Mouse (Mus musculus) kidney, postnatal 0 days (tissue): ENCODE measurements around the gene Mindy4. TPM values are rescaled to one million over a fixed set of nuclear protein-coding genes. Genes with fewer than 3 reads are reported as not detected.

Experiments used
- ATAC-seq: fragments of 200-750 bp; cut with Nextera tagmentation; replicated peaks from 2 replicates; pipeline ENCODE4 v1.8.0; 2017; ENCODE audit warnings: low read depth, moderate number of reproducible peaks, moderate TSS enrichment, moderate library complexity; ENCODE audit not compliant: low FRiP score
- DNase-seq: peaks from one replicate; pipeline ENCODE4 v3.0.0-alpha.2; 2016; ENCODE audit warnings: low spot score
- H3K27ac ChIP-seq: fragments of 300-500 bp; sonication (generic); 2 replicates; pipeline ENCODE4 v1.5.1; 2014; ENCODE audit warnings: mild to moderate bottlenecking
- H3K27me3 ChIP-seq: fragments of 300-500 bp; sonication (generic); 2 replicates; pipeline ENCODE4 v1.6.1; 2014; ENCODE audit warnings: low read length, mixed read lengths; ENCODE audit not compliant: insufficient read depth
- H3K36me3 ChIP-seq: fragments of 300-500 bp; sonication (generic); 2 replicates; pipeline ENCODE4 v1.6.1; 2014; ENCODE audit warnings: low read length, mixed read lengths; ENCODE audit not compliant: insufficient read depth
- H3K4me1 ChIP-seq: fragments of 300-500 bp; sonication (generic); replicated peaks from 2 replicates; pipeline ENCODE4 v1.6.1; 2014; ENCODE audit warnings: antibody characterized with exemption, low read length, mixed read lengths; ENCODE audit not compliant: insufficient read depth
- H3K4me2 ChIP-seq: fragments of 300-500 bp; sonication (generic); 2 replicates; pipeline ENCODE4 v1.6.1; 2014; ENCODE audit warnings: mild to moderate bottlenecking, low read length, moderate library complexity, mixed read lengths
- H3K4me3 ChIP-seq: fragments of 300-500 bp; sonication (generic); replicated peaks from 2 replicates; pipeline ENCODE4 v1.5.1; 2014; ENCODE audit warnings: low read depth, low read length
- H3K9ac ChIP-seq: fragments of 300-500 bp; sonication (generic); 2 replicates; pipeline ENCODE4 v1.6.1; 2014; ENCODE audit warnings: low read depth, low read length
- H3K9me3 ChIP-seq: fragments of 300-500 bp; sonication (generic); replicated peaks from 2 replicates; pipeline ENCODE4 v1.6.1; 2016; ENCODE audit warnings: low read length, inconsistent platforms, mixed read lengths
- CTCF ChIP-seq: IDR thresholded peaks from 2 replicates; pipeline ENCODE4 v1.5.1; 2016; ENCODE audit warnings: antibody characterized with exemption, low read depth, mild to moderate bottlenecking, moderate library complexity
- WGBS: fragments of 180-500 bp; shearing (Covaris S2); extraction: QIAGEN DNeasy Blood & Tissue Kit; methylation state at CpG from one replicate; pipeline ENCODE4 v1.1.7; 2014; 5-methylcytosine and 5-hydroxymethylcytosine counted together
- polyA plus RNA-seq: library from polyadenylated mRNA; unstranded; fragments of >200 nt; fragmentation: Nextera tagmentation; extraction: Ambion mirVana; gene quantifications from 2 replicates; pipeline ENCODE4 v1.2.1, GENCODE M21; 2015

Mindy4 gene
- polyA plus RNA-seq, 1 experiment from 2014 or later = 11.6 TPM

GRCm38 (mm10) chr6:55234636-55235035 lies 31.5 kb downstream of the Mindy4 start:
- 84% methylated on average over 6 of the region's 6 CpGs for WGBS
- 0 out of 2 replicates have a peak, but pooled peaks cover 11% of the 10 kb centered on the region for H3K36me3 ChIP-seq

DNA sequence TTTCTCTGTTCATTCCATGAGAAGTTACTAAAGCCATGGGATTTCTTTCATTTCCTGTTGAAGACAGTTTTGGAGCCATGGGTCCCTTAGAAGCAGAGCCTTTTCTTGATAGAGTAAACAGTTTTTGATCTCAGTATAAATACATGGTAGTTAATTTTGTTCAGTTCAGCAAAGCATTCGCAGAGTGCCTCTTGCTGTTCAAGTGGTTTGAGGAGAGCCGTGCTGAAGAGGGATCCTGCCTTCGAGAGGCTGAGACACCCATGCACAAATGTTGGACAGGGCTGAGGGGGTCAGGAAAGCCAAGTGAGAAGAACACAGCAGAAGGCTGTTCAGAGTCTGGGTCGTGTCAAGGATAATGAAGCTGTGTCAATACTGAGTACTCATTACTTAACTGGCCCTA lies 32.5 kb downstream of the Mindy4 start:
- Histone ChIP-seq H3K4me2 (no peak overlapping the region), H3K27ac (no peak overlapping the region), H3K36me3 (0 out of 2 replicates have a peak, but pooled peaks cover 11% of the 10 kb centered on the region), H3K4me1 (no peaks in the 10 kb centered on the region), H3K9ac (no peak overlapping the region), H3K4me3 (no peak overlapping the region), H3K9me3 (no peaks in the 10 kb centered on the region), H3K27me3 (no peaks in the 10 kb centered on the region)
- no peak for ATAC-seq
- peak; percentile 15 for DNase-seq
- TF ChIP-seq CTCF = no peak
- WGBS = 74% methylated on average over 4 of the region's 4 CpGs

More at GRCm38 (mm10) chr6:55234636-55235035, 31.5 kb downstream of the Mindy4 start:
- no peak for ATAC-seq
- H3K27ac ChIP-seq = no peak overlapping the region
- H3K4me2 ChIP-seq = no peak overlapping the region
- H3K9ac ChIP-seq = no peak overlapping the region
- H3K9me3 ChIP-seq = no peaks in the 10 kb centered on the region
- no peak overlapping the region for H3K4me3 ChIP-seq
- no peak for DNase-seq
- H3K4me1 ChIP-seq = no peaks in the 10 kb centered on the region
- H3K27me3 ChIP-seq = no peaks in the 10 kb centered on the region
- no peak for TF ChIP-seq CTCF

GRCm38 (mm10) chr6:55239931-55240330 lies 36.7 kb downstream of the Mindy4 start:
- Histone ChIP-seq H3K4me2 (no peak overlapping the region), H3K9ac (no peak overlapping the region), H3K27ac (no peak overlapping the region), H3K4me3 (no peak overlapping the region), H3K36me3 (no peaks in the 10 kb centered on the region), H3K27me3 (no peaks in the 10 kb centered on the region), H3K4me1 (no peaks in the 10 kb centered on the region), H3K9me3 (no peaks in the 10 kb centered on the region)
- DNase-seq (peak; percentile 10), ATAC-seq (no peak)
- TF ChIP-seq CTCF = no peak
- WGBS = 46% methylated on average over 8 of the region's 8 CpGs

- ATAC-seq = no peak
- peak; percentile 10 for DNase-seq
- H3K9me3 ChIP-seq = no peaks in the 10 kb centered on the region
- no peak overlapping the region for H3K4me3 ChIP-seq
- H3K4me2 ChIP-seq = no peak overlapping the region
- H3K27ac ChIP-seq = no peak overlapping the region
- no peak overlapping the region for H3K9ac ChIP-seq
- H3K27me3 ChIP-seq = no peaks in the 10 kb centered on the region
- WGBS = 79% methylated on average over 9 of the region's 9 CpGs
- no peaks in the 10 kb centered on the region for H3K36me3 ChIP-seq
- no peaks in the 10 kb centered on the region for H3K4me1 ChIP-seq
- TF ChIP-seq CTCF = no peak
These were observed 37.5 kb downstream of the Mindy4 start for GRCm38 (mm10) chr6:55240591-55241260.

DNA sequence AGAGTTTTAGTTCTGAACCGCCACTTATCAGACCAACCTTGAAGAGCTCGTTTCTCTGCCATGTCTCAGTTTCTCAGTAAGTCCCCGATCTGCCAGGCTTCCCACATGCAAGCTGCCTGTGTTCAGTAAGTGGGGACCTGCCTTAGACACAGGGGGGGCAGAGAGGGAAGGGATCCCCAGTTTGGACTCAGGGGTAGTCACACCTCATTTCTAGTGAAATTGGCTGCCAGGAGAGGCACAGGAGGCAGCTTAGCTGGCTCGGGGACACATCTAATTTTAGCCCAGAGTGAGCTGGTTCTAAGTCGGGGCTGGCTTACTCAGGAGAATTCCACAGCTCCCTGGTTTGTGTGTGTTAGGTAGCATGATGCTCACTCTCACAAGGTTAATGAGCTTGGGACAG lies 38.3 kb downstream of the Mindy4 start:
- Histone ChIP-seq H3K4me2 (no peak overlapping the region), H3K36me3 (no peaks in the 10 kb centered on the region), H3K27me3 (no peaks in the 10 kb centered on the region), H3K9me3 (no peaks in the 10 kb centered on the region), H3K4me1 (no peaks in the 10 kb centered on the region), H3K9ac (no peak overlapping the region), H3K4me3 (no peak overlapping the region), H3K27ac (no peak overlapping the region)
- ATAC-seq (no peak), DNase-seq (no peak)
- WGBS = 74% methylated on average over 5 of the region's 5 CpGs
- TF ChIP-seq CTCF = no peak

DNA sequence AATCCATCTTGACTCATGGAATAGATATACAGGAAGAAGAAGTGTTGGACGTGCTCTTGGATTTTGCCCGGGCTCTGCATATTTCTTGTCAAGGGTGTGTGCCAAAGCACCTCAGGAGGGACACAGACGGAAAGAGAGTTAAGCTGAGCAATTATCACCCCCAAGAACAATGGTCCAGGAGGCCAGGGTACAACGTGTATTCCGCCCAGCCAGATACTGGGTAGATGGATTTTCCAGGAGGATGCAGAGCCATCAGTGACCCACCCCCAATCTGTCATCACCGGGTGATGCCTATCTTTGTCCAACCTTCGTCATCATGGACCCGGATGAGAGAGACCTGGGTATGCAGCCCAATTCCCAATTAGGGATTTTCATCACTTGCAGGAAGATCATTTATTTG lies 42.5 kb downstream of the Mindy4 start:
- ATAC-seq (no peak), DNase-seq (no peak)
- WGBS = 93% methylated on average over 8 of the region's 8 CpGs

GRCm38 (mm10) chr6:55246441-55246840 lies 43.3 kb downstream of the Mindy4 start:
- H3K36me3 ChIP-seq = no peaks in the 10 kb centered on the region

More for the DNA sequence above, 42.5 kb downstream of the Mindy4 start:
- Histone ChIP-seq H3K27me3 (no peaks in the 10 kb centered on the region), H3K4me3 (no peak overlapping the region), H3K36me3 (no peaks in the 10 kb centered on the region), H3K4me2 (no peak overlapping the region), H3K27ac (no peak overlapping the region), H3K4me1 (no peaks in the 10 kb centered on the region), H3K9ac (no peak overlapping the region), H3K9me3 (no peaks in the 10 kb centered on the region)
- no peak for TF ChIP-seq CTCF

More at GRCm38 (mm10) chr6:55246441-55246840, 43.3 kb downstream of the Mindy4 start:
- Histone ChIP-seq H3K9ac (no peak overlapping the region), H3K4me1 (no peaks in the 10 kb centered on the region), H3K4me3 (no peak overlapping the region), H3K9me3 (no peaks in the 10 kb centered on the region), H3K4me2 (no peak overlapping the region), H3K27ac (no peak overlapping the region), H3K27me3 (no peaks in the 10 kb centered on the region)
- 91% methylated on average over 7 of the region's 7 CpGs for WGBS
- TF ChIP-seq CTCF = no peak
- ATAC-seq = no peak
- DNase-seq = no peak
